Mouse (Mus musculus): Measurements from ENCODE around the gene Kpna7.

GRCm38 (mm10) chr5:145118461-145118860 is 34.6 kb upstream of the Kpna7 start:
- TF ChIP-seq CTCF (IDR thresholded peaks at IDR 0.05; ENCODE audit: borderline replicate concordance, insufficient read depth, low read length) (no peak), POLR2A (IDR thresholded peaks at IDR 0.05; ENCODE audit: low read depth, low read length) (no peak)

Data from embryonic fibroblast, embryonic 13.5 days (primary cell).